Mouse (Mus musculus) lung, postnatal 0 days (tissue): Measurements from ENCODE around the gene Gli2.

ENCODE experiments used
- CTCF ChIP-seq: IDR thresholded peaks from 2 replicates; pipeline ENCODE4 v1.5.1; 2016; ENCODE audit warnings: antibody characterized with exemption, mild to moderate bottlenecking
- EP300 ChIP-seq: IDR thresholded peaks from 2 replicates; pipeline ENCODE4 v1.6.1; 2016; ENCODE audit warnings: antibody characterized with exemption, mild to moderate bottlenecking, control low read depth

DNA sequence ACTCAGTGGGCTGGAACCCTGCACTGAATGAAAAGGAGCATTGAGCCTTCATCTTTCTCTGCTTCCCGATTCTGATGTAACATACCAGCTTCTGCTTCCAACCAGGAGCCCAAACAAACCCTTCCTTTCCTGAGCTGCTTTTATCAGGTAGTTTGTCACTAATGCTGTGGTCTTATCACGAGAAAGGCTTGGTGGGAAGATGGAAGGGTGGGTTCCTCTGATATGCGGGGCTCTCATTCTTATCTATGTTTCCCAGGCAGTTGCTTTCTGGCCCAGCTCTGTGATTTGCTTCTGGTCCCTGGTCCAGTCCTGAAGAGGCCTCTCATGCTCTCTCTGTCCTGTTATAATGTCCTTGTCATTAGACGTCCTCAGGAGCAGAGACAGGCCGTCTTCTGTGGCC, 222.8 kb downstream of the Gli2 start:
- TF ChIP-seq CTCF (no peak), EP300 (no peak)
